Mouse (Mus musculus) hindbrain, postnatal 0 days (tissue): ENCODE data around the gene Srcap. TPM values are rescaled to one million over a fixed set of nuclear protein-coding genes. Genes with fewer than 3 reads are reported as not detected.
"Not testable (repeated sequence)": the region's sequence is repeated elsewhere in the genome, so short reads cannot be mapped to it uniquely, and the experiment has no call there.

ENCODE experiments used
- ATAC-seq: fragments of 200-750 bp; cut with Nextera tagmentation; 2 replicates; pipeline ENCODE4 v1.8.0; 2017; ENCODE audit warnings: mild to moderate bottlenecking, moderate TSS enrichment, moderate library complexity
- DNase-seq: peaks from one replicate; pipeline ENCODE4 v3.0.0-alpha.2; 2015; ENCODE audit warnings: low spot score
- H3K27ac ChIP-seq: fragments of 300-500 bp; sonication (generic); 2 replicates; pipeline ENCODE4 v1.5.1; 2014; ENCODE audit warnings: mild to moderate bottlenecking
- H3K27me3 ChIP-seq: fragments of 300-500 bp; sonication (generic); 2 replicates; pipeline ENCODE4 v1.6.1; 2014; ENCODE audit warnings: low read length, mixed read lengths; ENCODE audit not compliant: insufficient read depth
- H3K36me3 ChIP-seq: fragments of 300-500 bp; sonication (generic); 2 replicates; pipeline ENCODE4 v1.6.1; 2014; ENCODE audit warnings: low read length, mixed read lengths; ENCODE audit not compliant: insufficient read depth
- H3K4me1 ChIP-seq: fragments of 300-500 bp; sonication (generic); 2 replicates; pipeline ENCODE4 v1.6.1; 2014; ENCODE audit warnings: antibody characterized with exemption, low read length, mixed read lengths; ENCODE audit not compliant: insufficient read depth
- H3K4me2 ChIP-seq: fragments of 300-500 bp; sonication (generic); 2 replicates; pipeline ENCODE4 v1.6.1; 2014; ENCODE audit warnings: low read depth, mild to moderate bottlenecking, low read length, moderate library complexity, mixed read lengths
- H3K4me3 ChIP-seq: fragments of 300-500 bp; sonication (generic); 2 replicates; pipeline ENCODE4 v1.5.1; 2014; ENCODE audit warnings: low read length
- H3K9ac ChIP-seq: fragments of 300-500 bp; sonication (generic); replicated peaks from 2 replicates; pipeline ENCODE4 v1.6.1; 2014; ENCODE audit warnings: mild to moderate bottlenecking, low read length, moderate library complexity, mixed read lengths
- H3K9me3 ChIP-seq: fragments of 300-500 bp; sonication (generic); 2 replicates; pipeline ENCODE4 v1.6.1; 2016; ENCODE audit warnings: low read length, mixed read lengths
- CTCF ChIP-seq: IDR thresholded peaks from 2 replicates; pipeline ENCODE4 v1.5.1; 2016; ENCODE audit warnings: antibody characterized with exemption, control low read depth, low read depth
- WGBS: fragments of 180-500 bp; shearing (Covaris S2); extraction: QIAGEN DNeasy Blood & Tissue Kit; methylation state at CpG from one replicate; pipeline ENCODE4 v1.1.7; 2014; 5-methylcytosine and 5-hydroxymethylcytosine counted together
- polyA plus RNA-seq: library from polyadenylated mRNA; unstranded; fragments of >200 nt; fragmentation: Nextera tagmentation; extraction: Ambion mirVana; gene quantifications from 2 replicates; pipeline ENCODE4 v1.2.1, GENCODE M21; 2015
- total RNA-seq: library from RNA; depleted of rRNA; stranded (reverse); fragments of >200 nt; gene quantifications from 2 replicates; pipeline ENCODE4 v1.2.3, GENCODE M21; 2014

The Srcap gene
- total and polyA plus RNA-seq, 2 experiments from 2014 or later, result 29.7 to 49.0 TPM

DNA sequence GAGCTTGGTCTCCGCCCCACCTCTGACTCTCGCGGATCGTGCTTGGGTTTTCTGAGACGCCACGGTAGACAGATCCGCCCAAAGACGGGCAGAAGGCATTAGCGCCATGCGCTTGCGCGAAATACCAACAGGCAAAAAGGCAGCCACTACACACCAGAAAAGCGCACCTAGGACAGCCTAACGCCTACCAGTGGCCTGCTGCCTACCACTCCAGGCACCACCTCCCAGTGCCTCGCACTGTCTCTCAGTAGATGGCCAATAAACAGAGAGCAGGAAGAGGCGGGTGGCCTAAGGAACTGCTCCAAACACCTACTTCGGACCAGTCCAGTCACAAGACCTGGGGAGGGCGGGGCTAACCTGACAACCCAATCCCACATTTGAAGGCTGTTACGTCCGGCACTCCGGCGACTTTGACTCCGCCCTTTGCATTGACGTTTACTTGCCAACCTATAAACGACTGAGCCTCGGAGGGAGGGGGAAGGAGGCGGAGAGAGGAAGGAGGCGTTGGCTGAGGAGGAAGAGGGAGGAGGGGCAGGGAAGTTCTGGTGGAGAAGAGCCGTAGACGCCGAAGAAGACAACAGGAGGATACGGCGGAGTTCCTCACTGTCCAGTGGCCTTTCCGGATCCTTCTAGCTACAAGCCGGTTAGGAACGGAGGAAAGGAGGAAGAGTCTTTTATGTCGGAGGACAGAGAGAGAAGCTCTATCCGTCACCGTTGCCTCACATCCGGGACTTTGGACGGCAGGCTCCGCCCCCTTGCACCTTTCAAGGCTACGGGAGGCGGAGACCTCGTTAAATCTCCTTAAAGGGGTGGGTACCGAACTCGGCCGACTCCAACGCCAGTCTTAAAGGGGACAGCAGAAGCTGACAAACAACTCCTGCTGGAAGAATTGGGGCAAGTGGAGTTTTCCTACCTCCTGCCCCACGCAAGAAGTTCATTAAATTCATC is 33.8 kb upstream of the Srcap start:
- Histone ChIP-seq H3K36me3 (peaks cover 43% of the 10 kb centered on the region), H3K4me1 (peaks cover 20% of the 10 kb centered on the region), H3K4me3 (peak overlapping the region; percentile 89), H3K27ac (peak overlapping the region; percentile 98), H3K4me2 (peak overlapping the region; percentile 94), H3K9me3 (no peaks in the 10 kb centered on the region), H3K27me3 (no peaks in the 10 kb centered on the region), H3K9ac (peak overlapping the region; percentile 97)
- peak; percentile 48 for TF ChIP-seq CTCF
- DNase-seq (peak; percentile 99), ATAC-seq (peak; percentile 94)
- WGBS, result under 1% methylated on average over 50 of the region's 50 CpGs

DNA sequence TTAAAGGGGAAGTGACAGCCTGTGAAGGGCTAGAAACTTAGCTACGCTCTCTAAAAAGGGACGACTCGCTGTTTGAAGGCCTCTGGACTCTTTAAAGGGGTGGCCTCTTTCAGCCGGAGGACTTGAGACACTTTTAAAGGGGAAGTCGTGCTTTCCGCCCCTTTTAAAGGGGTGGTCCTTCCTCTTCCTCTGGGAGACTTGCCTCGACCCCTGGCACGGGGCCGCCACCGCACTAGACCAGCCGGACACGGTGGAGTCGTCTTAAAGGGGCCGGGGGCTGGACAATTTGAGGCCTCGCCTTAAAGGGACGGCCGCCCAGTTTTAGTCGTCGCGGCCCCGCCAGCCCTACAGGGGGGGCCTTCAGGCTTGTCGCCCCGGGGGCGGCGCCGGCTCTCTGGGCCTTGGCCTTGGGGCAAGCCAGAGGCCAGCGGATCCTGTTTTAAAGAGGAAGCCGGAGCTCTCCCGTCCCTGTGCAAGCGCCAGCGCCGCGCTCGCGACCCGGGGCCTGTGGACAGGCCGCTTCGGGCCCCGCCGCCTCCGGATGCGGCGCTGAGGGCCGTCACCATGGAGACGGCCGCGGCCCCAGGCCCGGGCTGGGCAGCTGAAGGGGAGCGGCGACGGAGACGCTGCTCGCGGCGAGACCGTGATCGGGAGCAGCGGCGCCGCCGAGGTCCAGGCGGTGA is 33.0 kb upstream of the Srcap start, which contains the start of gene Fbrs:
TSS of gene Fbrs (plus strand) at position 565 of the 683 bp plus-strand sequence.
- Histone ChIP-seq H3K36me3 (peaks cover 45% of the 10 kb centered on the region), H3K4me2 (peak within 1 kb of the TSS; percentile 94), H3K4me1 (peaks cover 20% of the 10 kb centered on the region), H3K9me3 (no peaks in the 10 kb centered on the region), H3K27me3 (no peaks in the 10 kb centered on the region), H3K27ac (peak within 1 kb of the TSS; percentile 98), H3K4me3 (peak within 1 kb of the TSS; percentile 89), H3K9ac (peak within 1 kb of the TSS; percentile 97)
- ATAC-seq (peak; percentile 84), DNase-seq (peak; percentile 98)
- WGBS, result under 1% methylated on average over 60 of the region's 62 CpGs
- 0 out of 2 replicates have a peak, but pooled peaks have one; percentile 13 for TF ChIP-seq CTCF

DNA sequence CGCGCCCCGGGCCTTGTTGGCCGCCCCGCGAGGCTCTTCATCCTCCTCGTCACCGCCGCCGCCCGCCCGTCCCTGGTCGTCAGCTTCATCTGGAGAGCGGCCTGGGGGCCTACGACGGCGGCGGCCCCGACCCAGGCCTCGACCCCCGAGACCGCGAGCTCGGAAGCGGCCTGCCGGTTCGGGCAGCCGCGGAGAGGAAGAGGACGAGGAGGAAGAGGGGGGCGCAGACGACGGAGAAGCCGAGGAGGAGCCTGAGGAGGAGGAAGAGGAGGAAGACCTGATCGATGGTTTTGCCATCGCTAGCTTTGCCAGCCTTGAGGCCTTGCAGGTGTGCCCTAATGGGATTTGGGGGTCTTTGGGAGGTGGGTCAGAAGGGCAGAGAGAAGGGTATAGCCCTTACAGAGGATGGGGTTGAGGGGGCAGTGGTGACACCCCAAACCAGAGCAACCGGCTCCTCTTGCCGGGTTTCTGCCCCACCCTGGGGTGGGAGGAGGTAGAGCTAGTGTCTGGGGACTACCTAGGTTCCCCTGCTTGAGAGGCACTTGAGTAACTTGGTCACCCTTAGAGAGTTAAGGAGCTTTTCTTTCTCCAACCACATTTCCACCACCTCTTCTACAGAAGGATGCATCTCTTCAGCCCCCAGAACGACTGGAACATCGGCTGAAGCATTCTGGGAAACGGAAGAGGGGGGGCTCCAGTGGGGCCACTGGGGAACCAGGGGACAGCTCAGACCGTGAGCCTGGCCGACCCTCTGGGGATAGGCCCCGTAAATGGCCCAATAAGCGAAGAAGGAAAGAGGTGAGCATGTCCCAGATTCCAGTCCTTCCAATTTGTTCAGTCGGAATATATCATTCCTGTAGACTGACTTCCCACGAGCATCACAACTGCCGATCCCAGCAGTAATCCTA is 32.2 kb upstream of the Srcap start:
- Histone ChIP-seq H3K4me3 (peak overlapping the region; percentile 89), H3K36me3 (peaks cover 46% of the 10 kb centered on the region), H3K27ac (peak overlapping the region; percentile 98), H3K27me3 (no peaks in the 10 kb centered on the region), H3K9me3 (no peaks in the 10 kb centered on the region), H3K4me1 (peaks cover 20% of the 10 kb centered on the region), H3K4me2 (peak overlapping the region; percentile 94), H3K9ac (peak overlapping the region; percentile 97)
- WGBS, result 2% methylated on average over 47 of the region's 48 CpGs
- no peak for TF ChIP-seq CTCF
- ATAC-seq (no peak), DNase-seq (peak; percentile 27)

DNA sequence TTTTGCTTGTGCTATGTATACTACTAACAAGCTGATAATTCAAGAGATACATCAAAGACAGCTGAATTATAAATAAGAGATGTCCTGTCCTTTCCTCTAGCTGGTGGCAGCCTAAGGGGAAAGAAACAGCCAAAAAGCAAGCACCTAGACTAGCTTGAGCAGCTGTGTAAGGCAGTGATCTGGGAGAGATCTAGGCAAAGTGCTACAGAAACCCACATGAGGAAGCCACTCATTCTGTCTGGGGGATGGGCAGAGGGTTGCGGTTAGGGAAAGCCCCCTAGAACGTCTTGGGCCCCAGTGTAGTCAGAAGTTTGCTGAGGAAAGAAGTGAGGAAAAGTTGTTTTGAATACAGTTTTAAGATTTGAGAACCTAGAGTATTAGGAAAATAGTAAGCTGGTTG is 31.5 kb upstream of the Srcap start:
- Histone ChIP-seq H3K27me3 (no peaks in the 10 kb centered on the region), H3K4me1 (peaks cover 20% of the 10 kb centered on the region), H3K9me3 (no peaks in the 10 kb centered on the region), H3K4me3 (peak overlapping the region; percentile 89), H3K9ac (peak overlapping the region; percentile 97), H3K27ac (no peak overlapping the region), H3K36me3 (peaks cover 46% of the 10 kb centered on the region), H3K4me2 (peak overlapping the region; percentile 94)
- 61% methylated on average over 2 of the region's 2 CpGs for WGBS
- no peak for ATAC-seq
- TF ChIP-seq CTCF, result no peak
- DNase-seq, result no peak

DNA sequence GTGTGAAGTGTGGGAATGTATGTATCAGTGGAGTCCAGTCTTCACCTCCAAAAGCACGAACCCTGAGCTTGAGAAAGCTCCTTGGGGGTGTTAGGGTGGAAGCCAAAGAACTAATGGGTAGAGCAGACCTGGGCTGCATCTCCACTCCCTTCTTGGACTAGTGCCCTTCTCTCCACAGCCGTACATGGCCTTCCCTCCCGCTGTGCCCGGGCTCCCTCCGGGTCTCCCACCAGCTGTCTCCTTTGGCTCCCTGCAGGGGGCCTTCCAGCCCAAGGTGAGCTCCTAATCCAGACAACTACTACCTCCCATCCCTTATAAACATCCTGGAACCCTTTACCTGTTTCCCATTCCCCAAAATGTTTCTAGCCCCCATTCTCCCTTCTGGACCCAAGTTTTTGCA is 26.4 kb upstream of the Srcap start:
- Histone ChIP-seq H3K36me3 (peaks cover 83% of the 10 kb centered on the region), H3K4me3 (no peak overlapping the region), H3K27me3 (no peaks in the 10 kb centered on the region), H3K27ac (no peak overlapping the region), H3K4me1 (peaks cover 6% of the 10 kb centered on the region; the same call in 1 of the 2 replicates), H3K9me3 (no peaks in the 10 kb centered on the region), H3K4me2 (no peak overlapping the region), H3K9ac (no peak overlapping the region)
- DNase-seq (no peak), ATAC-seq (no peak)
- 58% methylated on average over 5 of the region's 5 CpGs for WGBS
- no peak for TF ChIP-seq CTCF

DNA sequence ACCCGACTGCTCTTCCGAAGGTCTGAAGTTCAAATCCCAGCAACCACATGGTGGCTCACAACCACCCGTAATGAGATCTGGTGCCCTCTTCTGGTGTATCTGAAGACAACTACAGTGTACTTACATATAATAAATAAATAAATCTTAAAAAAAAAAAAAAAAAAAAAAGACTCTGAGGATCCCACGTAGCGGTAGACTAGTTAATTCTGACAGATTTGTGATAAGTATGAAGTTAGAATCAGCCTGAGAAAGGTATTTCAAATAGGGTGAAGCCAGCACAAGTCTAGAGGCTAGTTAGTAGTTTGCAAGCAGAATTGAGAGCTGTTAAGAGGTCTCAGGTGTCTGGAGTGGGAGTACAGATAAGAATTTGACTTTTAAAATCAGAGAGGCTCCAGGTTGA is 23.4 kb upstream of the Srcap start:
- WGBS, result 77% methylated on average over 4 of the region's 5 CpGs
- not testable (repeated sequence) for DNase-seq, H3K27ac ChIP-seq, H3K9ac ChIP-seq, H3K4me2 ChIP-seq, H3K9me3 ChIP-seq, ATAC-seq, H3K27me3 ChIP-seq, H3K4me3 ChIP-seq, H3K4me1 ChIP-seq
- peaks cover 76% of the 10 kb centered on the region for H3K36me3 ChIP-seq
